Mouse (Mus musculus) ovary, adult 10 weeks (tissue): Measurements from ENCODE around the gene Skint9. TPM values are rescaled to one million over a fixed set of nuclear protein-coding genes. Genes with fewer than 3 reads are reported as not detected.

ENCODE experiments used
- polyA plus RNA-seq: library from polyadenylated mRNA; stranded (reverse); fragments of 350-450 nt; fragmentation: Illumina TruSeq; extraction: RNeasy Lipid Tissue Mini Kit (QIAGEN cat#74804); gene quantifications from one replicate; pipeline ENCODE4 v1.2.3, GENCODE M21; 2014

Skint9 gene
- not detected for polyA plus RNA-seq

GRCm38 (mm10) chr4:112433885-112434284 lies at the start of gene Skint9:
Gene Skint9 (minus strand): TSS chr4:112433985.

Other genes with a start within 250 kb of the Skint9 start
- gene Skint3, start 201.7 kb downstream of the Skint9 start, polyA plus RNA-seq = 1.5 TPM
- gene Skint2, start 123.2 kb upstream of the Skint9 start, polyA plus RNA-seq = not detected